Mouse (Mus musculus) macrophage (primary cell): Measurements from ENCODE around the gene L3mbtl4. TPM values are rescaled to one million over a fixed set of nuclear protein-coding genes. Genes with fewer than 3 reads are reported as not detected.

Source experiments
- H3K27ac ChIP-seq: fragments of 350-480 bp; formaldehyde crosslinking; 2 replicates; pipeline ENCODE4 v1.9.0; 2021
- H3K36me3 ChIP-seq: fragments of 350-480 bp; formaldehyde crosslinking; 2 replicates; pipeline ENCODE4 v1.9.0; 2021; ENCODE audit errors: inconsistent target
- H3K4me3 ChIP-seq: fragments of 350-480 bp; formaldehyde crosslinking; 2 replicates; pipeline ENCODE4 v1.9.0; 2021; ENCODE audit errors: inconsistent target
- H3K79me2 ChIP-seq: fragments of 350-480 bp; formaldehyde crosslinking; 2 replicates; pipeline ENCODE4 v1.9.0; 2021; ENCODE audit errors: inconsistent target
- WGBS: methylation state at CpG from one replicate; pipeline ENCODE4 v1.1.7; 2026; ENCODE audit warnings: inconsistent platforms; ENCODE audit not compliant: missing documents; 5-methylcytosine and 5-hydroxymethylcytosine counted together
- polyA plus RNA-seq: library from polyadenylated mRNA; stranded (reverse); fragments of 250-400 nt; gene quantifications from 3 replicates; pipeline ENCODE4 v1.2.4, GENCODE M21; 2018; ENCODE audit warnings: inconsistent platforms

Gene L3mbtl4
- polyA plus RNA-seq, 1 experiment from 2014 or later: not detected

DNA sequence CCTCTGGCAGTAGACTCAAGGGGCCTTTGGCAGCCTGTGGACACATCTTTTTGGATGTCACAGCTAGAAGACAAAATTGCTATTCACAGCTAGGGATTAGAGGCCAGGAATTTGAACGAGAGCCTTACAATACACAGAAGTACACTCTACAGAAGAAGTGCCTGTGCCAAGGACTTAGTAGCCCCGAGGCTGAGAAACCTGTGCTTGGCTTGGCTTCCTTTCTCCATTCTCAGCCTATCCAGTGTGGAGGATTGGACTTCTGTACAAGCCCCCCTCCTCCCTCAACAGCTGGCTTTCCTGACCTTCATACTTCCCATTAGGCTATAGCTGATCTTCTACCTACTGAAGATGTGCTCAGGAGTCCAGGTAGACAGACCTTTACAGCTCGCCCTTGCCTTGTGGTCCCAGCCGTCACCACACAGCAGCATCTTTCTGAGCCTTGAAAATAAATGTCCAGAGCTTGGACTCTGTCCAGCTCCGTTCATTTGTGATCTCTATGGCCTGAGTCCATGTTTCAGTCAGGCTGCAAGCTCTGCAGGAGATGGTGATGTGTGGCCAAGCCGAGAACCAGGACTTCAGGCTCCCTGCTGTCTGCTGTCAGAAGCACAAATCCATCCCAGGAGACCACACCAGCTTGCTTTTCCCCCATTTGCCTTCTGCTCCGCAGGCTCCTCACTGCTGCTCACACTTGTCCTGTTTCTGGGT is 497.6 kb downstream of the L3mbtl4 start:
- Histone ChIP-seq H3K79me2 (no peaks in the 10 kb centered on the region), H3K4me3 (no peak overlapping the region), H3K27ac (no peak overlapping the region), H3K36me3 (no peaks in the 10 kb centered on the region)
- WGBS: 66% methylated on average over 7 of the region's 7 CpGs

- WGBS: 90% methylated on average over 4 of the region's 4 CpGs
- H3K4me3 ChIP-seq: no peak overlapping the region
- no peaks in the 10 kb centered on the region for H3K36me3 ChIP-seq
- H3K79me2 ChIP-seq: no peaks in the 10 kb centered on the region
- H3K27ac ChIP-seq: no peak overlapping the region
Measured at GRCm38 (mm10) chr17:68793741-68794140, 520.1 kb downstream of the L3mbtl4 start.

- whole genome bisulfite sequencing: 86% methylated on average over 6 of the region's 6 CpGs
Measured at GRCm38 (mm10) chr17:68826323-68826722, 552.7 kb downstream of the L3mbtl4 start, which contains the start of gene Tmem200c. TSS of gene Tmem200c (plus strand) at chr17:68826623.

More at GRCm38 (mm10) chr17:68826323-68826722, 552.7 kb downstream of the L3mbtl4 start, which contains the start of gene Tmem200c:
- Histone ChIP-seq H3K36me3 (no peaks in the 10 kb centered on the region), H3K4me3 (no peak within 1 kb of the TSS), H3K79me2 (no peaks in the 10 kb centered on the region), H3K27ac (no peak within 1 kb of the TSS)
